Mouse (Mus musculus): ENCODE data around the gene Sap18b. TPM values are rescaled to one million over a fixed set of nuclear protein-coding genes. Genes with fewer than 3 reads are reported as not detected.

The Sap18b gene
- total and polyA plus RNA-seq, 2 experiments from 2014 or later: 67.4 to 305 TPM

DNA sequence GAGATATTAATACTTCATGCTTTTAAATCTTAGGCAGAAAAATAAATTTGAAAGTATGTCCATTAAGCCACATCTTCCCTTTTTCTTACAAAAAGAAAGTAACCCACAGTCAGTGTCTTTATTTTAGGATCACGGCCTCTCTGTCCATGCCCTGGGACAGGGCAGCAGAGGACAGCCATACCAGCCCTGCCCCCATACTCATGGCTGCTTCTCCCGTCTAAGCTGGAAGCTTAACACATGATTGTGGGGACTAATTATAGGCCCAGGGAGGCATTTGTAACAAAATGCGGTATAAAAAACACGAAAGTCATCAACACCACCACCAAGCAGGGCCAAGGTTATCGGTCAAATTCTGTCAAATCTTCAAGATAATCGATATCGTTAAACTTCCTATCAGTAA is 50.1 kb downstream of the Sap18b start:
- 94% methylated on average over 7 of the region's 7 CpGs for WGBS
- no peak overlapping the region for H3K4me3 ChIP-seq (ENCODE audit: low read depth, low read length)
- H3K9ac ChIP-seq: no peak overlapping the region
- no peak overlapping the region for H3K27ac ChIP-seq (ENCODE audit: low read depth, low read length)
- no peak for DNase-seq
- no peaks in the 10 kb centered on the region for H3K4me1 ChIP-seq (ENCODE audit: insufficient read depth)
- no peak for TF ChIP-seq CTCF (IDR thresholded peaks at IDR 0.05; ENCODE audit: low read depth)
- H3K36me3 ChIP-seq (ENCODE audit: insufficient read depth): peaks cover 54% of the 10 kb centered on the region
- H3K4me2 ChIP-seq (ENCODE audit: low read depth): no peak overlapping the region
- ATAC-seq: no peak
- H3K27me3 ChIP-seq (ENCODE audit: insufficient read depth, low read length): no peaks in the 10 kb centered on the region
- no peaks in the 10 kb centered on the region for H3K9me3 ChIP-seq (ENCODE audit: low read length)

Other genes with a start within 250 kb of the Sap18b start
- 0.38 TPM in 1 of 2 replicates, not detected in the other for gene Prss54, start 249.0 kb upstream of the Sap18b start, total RNA-seq (2014; rRNA removed)
- not detected in 2 replicates for gene Prss54, start 249.0 kb upstream of the Sap18b start, polyA plus RNA-seq (2015; fragmentation: Nextera tagmentation; extraction: Ambion mirVana)
- gene Gins3, start 191.9 kb upstream of the Sap18b start, total RNA-seq (2014; rRNA removed): 3.8 and 4.3 TPM in 2 replicates
- gene Gins3, start 191.9 kb upstream of the Sap18b start, polyA plus RNA-seq (2015; fragmentation: Nextera tagmentation; extraction: Ambion mirVana): 3.2 and 4.4 TPM in 2 replicates
- 549 and 619 TPM in 2 replicates for gene Ndrg4, start 148.4 kb upstream of the Sap18b start, total RNA-seq (2014; rRNA removed)
- 428 and 484 TPM in 2 replicates for gene Ndrg4, start 148.4 kb upstream of the Sap18b start, polyA plus RNA-seq (2015; fragmentation: Nextera tagmentation; extraction: Ambion mirVana)
- gene Setd6, start 109.5 kb upstream of the Sap18b start, total RNA-seq (2014; rRNA removed): 24.9 and 29.8 TPM in 2 replicates
- gene Setd6, start 109.5 kb upstream of the Sap18b start, polyA plus RNA-seq (2015; fragmentation: Nextera tagmentation; extraction: Ambion mirVana): 37.1 and 40.0 TPM in 2 replicates
- 132 and 143 TPM in 2 replicates for gene Cnot1, start 17.9 kb upstream of the Sap18b start, total RNA-seq (2014; rRNA removed)
- gene Cnot1, start 17.9 kb upstream of the Sap18b start, polyA plus RNA-seq (2015; fragmentation: Nextera tagmentation; extraction: Ambion mirVana): 19.0 and 25.0 TPM in 2 replicates
- gene Slc38a7, start 28.2 kb downstream of the Sap18b start, total RNA-seq (2014; rRNA removed): 37.9 and 50.4 TPM in 2 replicates
- 24.6 and 28.5 TPM in 2 replicates for gene Slc38a7, start 28.2 kb downstream of the Sap18b start, polyA plus RNA-seq (2015; fragmentation: Nextera tagmentation; extraction: Ambion mirVana)
- 172 and 198 TPM in 2 replicates for gene Got2, start 63.2 kb downstream of the Sap18b start, total RNA-seq (2014; rRNA removed)
- gene Got2, start 63.2 kb downstream of the Sap18b start, polyA plus RNA-seq (2015; fragmentation: Nextera tagmentation; extraction: Ambion mirVana): 190 and 208 TPM in 2 replicates

Data from forebrain, postnatal 0 days (tissue).